Mouse (Mus musculus) spleen, adult 2 months (tissue): ENCODE data around the gene Ube2d2b.
A peak's percentile ranks its signal among the peaks of the same experiment; 100 is the strongest.

ENCODE experiments used
- CTCF ChIP-seq: fragments of 200-500 bp; IDR thresholded peaks from 2 replicates; pipeline ENCODE4 v1.5.1; 2011; ENCODE audit warnings: mild to moderate bottlenecking, inconsistent platforms; ENCODE audit not compliant: insufficient read depth, insufficient read length, insufficient replicate concordance; ENCODE audit errors: extremely low read depth
- POLR2A ChIP-seq: fragments of 200-500 bp; IDR thresholded peaks from 2 replicates; pipeline ENCODE4 v1.6.1; 2011; ENCODE audit warnings: low read depth, low read length, inconsistent platforms

DNA sequence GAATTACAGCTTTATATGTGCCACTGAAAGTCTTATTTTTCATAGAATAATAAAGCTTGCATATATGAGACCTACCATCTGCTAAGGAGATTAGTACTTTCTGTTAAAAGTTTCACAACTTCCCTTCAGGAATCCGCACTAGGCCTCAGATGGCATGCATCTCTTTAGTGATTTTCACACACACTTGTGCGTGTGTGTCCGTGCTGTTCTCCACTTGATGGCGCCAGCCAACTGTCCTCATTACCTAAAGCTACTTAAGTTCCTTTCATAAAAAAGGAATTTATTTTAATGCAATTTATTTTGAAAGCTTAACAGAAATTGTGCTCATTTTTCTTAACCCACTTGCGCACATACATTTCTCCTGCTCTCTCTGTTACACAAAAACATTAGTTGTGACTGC is 40.4 kb upstream of the Ube2d2b start:
- TF ChIP-seq POLR2A (no peak), CTCF (peak; percentile 14; the same call in 1 of the 2 replicates)
